8 mouse cellular contexts compared by ENCODE assay signal in genomic region chr4:63158961-63159592, GRCm38 (mm10). TPM values are rescaled to one million over a fixed set of nuclear protein-coding genes. Genes with fewer than 3 reads are reported as not detected.
DNase-seq lines count a peak whose midpoint lies in the region; ATAC-seq lines count a peak whose summit lies in the region.

No protein-coding gene starts in this region.

- H3K27ac ChIP-seq in intestine, embryonic 16.5 days (ENCODE audit: low read length): peak overlapping the region; percentile 74
- no peak overlapping the region for H3K27ac ChIP-seq in midbrain, embryonic 11.5 days (ENCODE audit: low read depth, low read length)

- no peaks in the 10 kb centered on the region for H3K36me3 ChIP-seq in intestine, embryonic 16.5 days (ENCODE audit: control insufficient read depth, insufficient read depth, low read length)
- no peaks in the 10 kb centered on the region for H3K36me3 ChIP-seq in midbrain, embryonic 11.5 days (ENCODE audit: control insufficient read depth, insufficient read depth, low read length)

- H3K27me3 ChIP-seq in intestine, embryonic 16.5 days (replicated peaks; ENCODE audit: control insufficient read depth, insufficient read depth, low read length): no peaks in the 10 kb centered on the region
- H3K27me3 ChIP-seq in midbrain, embryonic 11.5 days (ENCODE audit: control insufficient read depth, insufficient read depth, low read length): no peaks in the 10 kb centered on the region

- WGBS in intestine, embryonic 16.5 days: 13% methylated on average over 5 of the region's 5 CpGs
- WGBS in midbrain, embryonic 11.5 days: 18% methylated on average over 5 of the region's 5 CpGs

- peak; percentile 74 for ATAC-seq in intestine, embryonic 16.5 days
- peak; percentile 92 for ATAC-seq in midbrain, embryonic 11.5 days (ENCODE audit: low FRiP score)
- no peak for ATAC-seq in activated CD4-positive, CD25-positive, alpha-beta regulatory T cell, adult 4 months

- H3K4me2 ChIP-seq in intestine, embryonic 16.5 days (ENCODE audit: low read depth, low read length): no peak overlapping the region
- H3K4me2 ChIP-seq in midbrain, embryonic 11.5 days: no peak overlapping the region

- 0 out of 2 replicates have a peak overlapping the region, but pooled peaks have one; percentile 20 for H3K9ac ChIP-seq in intestine, embryonic 16.5 days (ENCODE audit: low read depth, low read length)
- H3K9ac ChIP-seq in midbrain, embryonic 11.5 days (ENCODE audit: low read length): no peak overlapping the region

- intact Hi-C loops in left cerebral cortex, postnatal 14 days (cut with DNase I): loop anchor here (2.0 to 5.0 kb wide), 2 partner anchors 158 to 246 kb away; no protein-coding TSS in a partner anchor

- DNase-seq in adrenal gland, adult 2 months: peak; percentile 87
- DNase-seq in embryo, embryonic 11 days: peak; percentile 93
- DNase-seq in gastrocnemius, postnatal 4 days (ENCODE audit: low spot score in 2 of 2): peak; percentile 84 to 90
- peak; percentile 86 to 87 for DNase-seq in left cerebral cortex, postnatal 14 days (ENCODE audit: low spot score in 2 of 2)
- DNase-seq in midbrain, embryonic 11.5 days (ENCODE audit: low spot score, missing footprints): peak; percentile 92
- DNase-seq in spleen, adult 18-20 months: peak; percentile 21 to 64

- H3K4me3 ChIP-seq in intestine, embryonic 16.5 days (ENCODE audit: low read length): no peak overlapping the region
- H3K4me3 ChIP-seq in midbrain, embryonic 11.5 days (ENCODE audit: low read depth, low read length): no peak overlapping the region

- no peaks in the 10 kb centered on the region for H3K9me3 ChIP-seq in intestine, embryonic 16.5 days (ENCODE audit: control insufficient read depth, low read length)
- H3K9me3 ChIP-seq in midbrain, embryonic 11.5 days (ENCODE audit: control insufficient read depth, low read length): no peaks in the 10 kb centered on the region

- H3K4me1 ChIP-seq in intestine, embryonic 16.5 days (ENCODE audit: control insufficient read depth, insufficient read depth, low read length): peaks cover 19% of the 10 kb centered on the region; the same call in 1 of the 2 replicates
- H3K4me1 ChIP-seq in midbrain, embryonic 11.5 days (ENCODE audit: control insufficient read depth, insufficient read depth, low read length): no peaks in the 10 kb centered on the region

RNA-seq across cellular contexts. Expression of gene Ambp, which starts 4.5 kb away (rescaled TPM):
- 1 to 10 TPM in 1 of 2 experiments, under 1 TPM in 1; 0.38 to 7.1 TPM for total RNA-seq in adrenal gland, adult 2 months (2021)
- polyA plus RNA-seq in adrenal gland, adult 2 months (2012; rRNA removed): 0.61 TPM in 1 of 2 replicates, not detected in the other
- 1 to 10 TPM in 1 of 2 experiments, under 1 TPM in 1; 0.64 to 4.5 TPM for total RNA-seq in gastrocnemius, postnatal 4 days (2021)
- 29.0 and 54.2 TPM in 2 replicates for polyA plus RNA-seq in intestine, embryonic 16.5 days (2015; fragmentation: Nextera tagmentation; extraction: Ambion mirVana)
- not detected for total RNA-seq in left cerebral cortex, postnatal 14 days (2021)
- not detected in 2 replicates for polyA plus RNA-seq in midbrain, embryonic 11.5 days (2014; fragmentation: Nextera tagmentation; extraction: Ambion mirVana)
- not detected for polyA plus RNA-seq in activated CD4-positive, CD25-positive, alpha-beta regulatory T cell, adult 4 months (2017; shearing (Covaris generic))

RNA-seq across cellular contexts. Expression of gene Kif12, which starts 12.9 kb away (rescaled TPM):
- not detected for total RNA-seq in adrenal gland, adult 2 months (2021)
- polyA plus RNA-seq in adrenal gland, adult 2 months (2012; rRNA removed): 0.26 TPM in 1 of 2 replicates, not detected in the other
- not detected for total RNA-seq in gastrocnemius, postnatal 4 days (2021)
- 98.5 and 102 TPM in 2 replicates for polyA plus RNA-seq in intestine, embryonic 16.5 days (2015; fragmentation: Nextera tagmentation; extraction: Ambion mirVana)
- total RNA-seq in left cerebral cortex, postnatal 14 days (2021): not detected
- not detected in 2 replicates for polyA plus RNA-seq in midbrain, embryonic 11.5 days (2014; fragmentation: Nextera tagmentation; extraction: Ambion mirVana)
- polyA plus RNA-seq in activated CD4-positive, CD25-positive, alpha-beta regulatory T cell, adult 4 months (2017; shearing (Covaris generic)): not detected

RNA-seq across cellular contexts. Expression of gene Col27a1, which starts 54.7 kb away (rescaled TPM):
- 10 to 100 TPM in 1 of 2 experiments, 1 to 10 TPM in 1; 8.4 to 13.0 TPM for total RNA-seq in adrenal gland, adult 2 months (2021)
- 12.9 and 14.9 TPM in 2 replicates for polyA plus RNA-seq in adrenal gland, adult 2 months (2012; rRNA removed)
- total RNA-seq in gastrocnemius, postnatal 4 days (2021): 10 to 100 TPM; 17.5 to 19.5 TPM
- 8.1 and 9.6 TPM in 2 replicates for polyA plus RNA-seq in intestine, embryonic 16.5 days (2015; fragmentation: Nextera tagmentation; extraction: Ambion mirVana)
- 1 to 10 TPM; 3.1 to 3.4 TPM for total RNA-seq in left cerebral cortex, postnatal 14 days (2021)
- 1.9 and 2.3 TPM in 2 replicates for polyA plus RNA-seq in midbrain, embryonic 11.5 days (2014; fragmentation: Nextera tagmentation; extraction: Ambion mirVana)
- polyA plus RNA-seq in activated CD4-positive, CD25-positive, alpha-beta regulatory T cell, adult 4 months (2017; shearing (Covaris generic)): under 1 TPM; 0.45 to 0.60 TPM

Comparison
In these comparisons a context has a peak if more than half of its experiments do, and no peak if none do; other contexts are left out.
1. DNase-seq: peak in every context shown above with its lines; median percentile 93 in embryo, embryonic 11 days; 92 in midbrain, embryonic 11.5 days; 87 in adrenal gland, adult 2 months; 87 in gastrocnemius, postnatal 4 days; 86 in left cerebral cortex, postnatal 14 days; 42 in spleen, adult 18-20 months.
2. RNA of gene Ambp, which starts 4.5 kb away (polyA plus RNA-seq): 29.0 to 54.2 TPM in intestine, embryonic 16.5 days; 0.61 TPM in adrenal gland, adult 2 months, not detected in midbrain, embryonic 11.5 days and not detected in activated CD4-positive, CD25-positive, alpha-beta regulatory T cell, adult 4 months; every median in the first group is over 10 times any median in the second.
3. RNA of gene Kif12, which starts 12.9 kb away (polyA plus RNA-seq): 98.5 to 102 TPM in intestine, embryonic 16.5 days; 0.26 TPM in adrenal gland, adult 2 months, not detected in midbrain, embryonic 11.5 days and not detected in activated CD4-positive, CD25-positive, alpha-beta regulatory T cell, adult 4 months; every median in the first group is over 10 times any median in the second.